Mouse (Mus musculus) testis, postnatal 14 days (tissue): ENCODE results near the gene Bola1.
"Not testable (repeated sequence)": the region's sequence is repeated elsewhere in the genome, so short reads cannot be mapped to it uniquely, and the experiment has no call there.

Source experiments
- DNase-seq: peaks from one replicate; pipeline ENCODE4 v3.0.0; 2021; ENCODE audit warnings: low spot score

Gene Bola1

DNA sequence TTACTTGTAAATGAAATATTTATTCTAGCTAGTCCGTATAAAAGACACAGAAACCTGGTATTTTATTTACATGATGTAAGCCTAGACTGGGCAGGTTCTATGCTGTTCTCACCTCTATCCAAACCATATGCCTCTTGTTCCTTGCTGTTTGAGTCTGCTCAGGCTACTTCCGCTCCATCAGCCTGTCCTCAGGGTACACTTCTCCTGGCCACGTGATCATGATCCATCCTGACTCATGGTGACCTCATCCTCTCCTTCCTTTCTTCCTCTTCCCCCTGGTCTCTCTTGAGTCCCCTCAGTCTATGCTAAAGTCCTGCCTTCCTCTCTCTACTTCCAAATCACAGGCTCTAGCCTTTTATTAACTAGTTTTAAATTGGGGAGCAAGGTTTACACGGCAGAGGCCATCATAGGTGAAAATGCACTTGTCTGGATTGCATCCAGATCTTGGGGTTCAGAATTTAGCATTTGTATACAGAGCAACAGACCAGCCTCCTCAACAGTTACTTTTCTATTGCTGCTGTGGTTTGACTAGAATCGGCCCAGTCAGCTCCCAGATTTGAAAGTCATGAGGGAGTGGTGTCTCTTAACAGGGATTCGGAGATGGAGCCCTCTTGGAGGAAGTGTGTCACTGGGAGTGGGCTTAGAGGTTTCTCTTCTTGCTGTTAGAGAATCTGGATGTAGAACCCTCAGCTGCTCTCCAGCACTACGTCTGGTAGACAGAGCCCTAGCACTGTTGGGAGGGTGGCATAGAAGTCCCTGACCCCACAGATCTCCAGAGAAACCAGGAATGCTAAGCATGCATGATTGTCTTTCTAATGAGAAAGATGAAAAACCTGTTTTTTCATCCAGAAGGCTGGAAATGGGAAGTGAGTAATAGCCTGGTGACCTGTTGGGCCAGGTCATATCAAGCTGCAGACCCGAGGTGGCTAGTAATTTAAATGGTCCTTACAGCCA lies 7.5 kb upstream of the Bola1 start:
- DNase-seq = no peak

DNA sequence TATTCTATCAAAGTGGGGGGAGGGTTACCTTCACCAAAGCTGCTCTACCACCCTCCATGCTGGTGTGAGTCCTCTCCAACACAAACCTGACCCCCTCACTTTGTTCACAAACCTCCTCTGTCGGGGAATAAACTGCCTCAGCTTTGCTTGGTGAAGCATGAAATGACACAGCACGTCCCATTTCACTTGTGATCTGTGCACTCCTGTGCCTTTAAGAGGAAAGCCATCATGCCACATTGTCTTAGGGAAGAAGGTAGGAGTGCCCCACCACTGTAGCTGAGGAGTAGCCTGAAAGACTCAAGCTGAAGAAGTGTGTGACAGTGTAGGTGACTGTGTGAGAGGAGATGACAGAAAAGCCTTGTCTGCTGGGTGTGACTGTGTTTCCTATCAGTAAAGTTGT lies 5.9 kb upstream of the Bola1 start:
- DNase-seq = no peak

DNA sequence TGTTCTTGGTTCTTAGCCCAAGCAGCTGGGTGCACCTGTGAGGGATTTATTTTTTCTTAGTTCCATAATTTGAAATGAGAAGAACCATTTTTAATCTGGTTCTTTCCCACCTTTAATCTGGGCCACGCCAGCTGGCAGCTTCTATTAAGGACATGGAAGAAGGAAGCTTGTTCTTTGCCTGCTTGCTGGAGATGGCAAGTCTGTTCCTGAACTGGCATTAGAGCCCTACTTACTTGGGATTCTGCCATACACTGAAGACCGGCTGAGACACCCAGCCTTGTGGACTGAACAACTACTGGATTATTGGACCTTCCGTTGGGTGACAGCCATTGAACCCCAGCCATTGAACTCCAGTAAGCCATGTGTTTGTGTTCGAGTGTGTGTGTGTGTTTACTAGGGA lies 3.3 kb upstream of the Bola1 start:
- no peak for DNase-seq

DNA sequence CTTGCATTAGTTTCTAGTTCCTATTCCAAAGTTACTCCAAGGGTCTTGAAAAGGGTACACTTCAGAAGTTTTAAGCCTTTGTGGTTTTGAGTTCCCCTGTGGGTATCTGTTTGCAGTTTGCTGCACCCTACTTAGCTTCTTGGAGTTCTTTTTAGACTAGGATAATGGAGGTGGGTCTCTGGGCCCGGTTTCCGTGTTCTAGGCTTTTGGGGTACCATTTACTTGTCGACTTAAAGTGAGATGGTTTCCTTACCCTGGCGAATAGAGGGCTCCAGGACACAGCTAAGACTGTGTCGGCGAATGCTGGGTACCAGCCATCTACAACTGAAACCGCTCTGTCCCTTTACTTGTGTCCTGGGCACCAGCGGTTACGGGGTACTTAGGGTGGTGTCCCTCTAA lies 2.1 kb upstream of the Bola1 start:
- no peak for DNase-seq

DNA sequence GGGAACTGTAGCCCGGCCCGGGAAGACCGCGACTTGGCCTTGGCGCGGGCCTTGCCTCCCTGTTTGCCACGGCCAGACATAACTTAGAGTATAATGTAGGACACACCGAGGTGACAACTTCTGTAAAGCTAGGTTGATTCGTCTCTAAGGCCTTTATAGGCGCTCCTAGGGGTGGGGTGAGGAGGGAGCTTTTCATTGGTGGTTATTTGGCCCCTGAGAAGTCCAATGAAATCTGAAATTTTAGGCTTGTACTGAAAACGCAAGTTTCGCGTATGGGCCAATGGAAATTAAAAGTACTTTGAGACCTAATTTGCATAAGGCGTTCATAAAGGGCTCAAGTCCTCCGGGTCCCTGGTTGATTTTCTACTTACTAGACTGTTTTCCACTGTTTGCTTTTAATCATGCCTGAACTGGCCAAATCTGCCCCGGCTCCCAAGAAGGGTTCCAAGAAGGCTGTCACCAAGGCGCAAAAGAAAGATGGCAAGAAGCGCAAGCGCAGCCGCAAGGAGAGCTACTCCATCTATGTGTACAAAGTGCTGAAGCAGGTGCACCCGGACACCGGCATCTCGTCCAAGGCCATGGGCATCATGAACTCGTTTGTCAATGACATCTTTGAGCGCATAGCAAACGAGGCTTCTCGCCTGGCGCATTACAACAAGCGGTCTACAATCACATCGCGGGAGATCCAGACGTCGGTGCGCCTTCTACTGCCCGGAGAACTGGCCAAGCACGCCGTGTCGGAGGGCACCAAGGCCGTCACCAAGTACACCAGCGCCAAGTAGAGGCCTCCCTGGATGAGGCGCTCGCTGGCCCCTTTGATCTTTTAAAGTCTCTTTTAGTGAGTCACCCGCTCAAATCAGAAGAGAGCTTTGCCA lies 1.5 kb upstream of the Bola1 start, which contains the start of the genes Hist2h2ac and Hist2h2be:
Hist2h2ac (minus strand) TSS at position 116 of the 875 bp plus-strand sequence.
Hist2h2be (plus strand) TSS at position 355 of the 875 bp plus-strand sequence.
- peak; percentile 80 for DNase-seq

DNA sequence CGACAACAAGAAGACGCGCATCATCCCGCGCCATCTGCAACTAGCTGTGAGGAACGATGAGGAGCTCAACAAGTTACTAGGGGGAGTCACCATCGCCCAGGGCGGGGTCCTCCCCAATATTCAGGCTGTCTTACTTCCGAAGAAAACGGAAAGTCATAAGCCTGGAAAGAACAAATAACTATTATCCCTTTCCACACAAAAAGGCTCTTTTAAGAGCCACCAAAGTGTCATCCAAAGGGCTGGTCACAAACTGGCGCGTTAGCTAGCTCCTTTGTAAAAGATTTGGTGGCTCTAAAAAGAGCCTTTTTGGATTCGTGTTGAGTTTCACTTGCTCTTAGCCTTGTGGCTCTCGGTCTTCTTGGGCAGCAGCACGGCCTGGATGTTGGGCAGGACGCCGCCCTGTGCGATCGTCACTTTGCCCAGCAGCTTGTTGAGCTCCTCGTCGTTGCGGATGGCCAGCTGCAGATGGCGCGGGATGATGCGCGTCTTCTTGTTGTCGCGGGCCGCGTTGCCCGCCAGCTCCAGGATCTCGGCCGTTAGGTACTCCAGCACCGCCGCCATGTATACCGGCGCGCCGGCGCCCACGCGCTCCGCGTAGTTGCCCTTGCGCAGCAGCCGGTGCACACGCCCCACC lies 739 bp upstream of the Bola1 start:
- DNase-seq = not testable (repeated sequence)

DNA sequence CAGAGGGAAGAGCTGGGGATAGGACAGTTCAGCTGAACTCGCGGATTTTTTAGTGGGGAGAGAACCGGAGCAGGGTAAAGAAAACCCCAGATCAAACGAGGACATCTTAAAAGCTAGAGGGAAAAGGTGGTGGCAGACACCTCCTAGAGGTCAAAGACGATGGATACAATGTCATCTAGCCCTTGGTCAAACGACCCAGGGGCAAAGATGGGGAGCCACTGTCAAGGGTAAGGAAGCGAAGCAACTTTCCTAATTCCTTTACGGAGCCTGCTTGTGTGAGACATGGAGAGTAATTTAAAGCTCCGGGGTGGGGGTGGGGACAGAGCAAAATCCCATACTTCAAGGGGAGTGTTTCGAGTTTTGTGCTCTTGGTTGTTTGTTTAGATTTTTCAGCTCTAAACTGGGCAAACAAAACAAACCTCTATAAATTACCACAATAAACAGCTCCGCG lies 293 bp downstream of the Bola1 start:
- DNase-seq = no peak

DNA sequence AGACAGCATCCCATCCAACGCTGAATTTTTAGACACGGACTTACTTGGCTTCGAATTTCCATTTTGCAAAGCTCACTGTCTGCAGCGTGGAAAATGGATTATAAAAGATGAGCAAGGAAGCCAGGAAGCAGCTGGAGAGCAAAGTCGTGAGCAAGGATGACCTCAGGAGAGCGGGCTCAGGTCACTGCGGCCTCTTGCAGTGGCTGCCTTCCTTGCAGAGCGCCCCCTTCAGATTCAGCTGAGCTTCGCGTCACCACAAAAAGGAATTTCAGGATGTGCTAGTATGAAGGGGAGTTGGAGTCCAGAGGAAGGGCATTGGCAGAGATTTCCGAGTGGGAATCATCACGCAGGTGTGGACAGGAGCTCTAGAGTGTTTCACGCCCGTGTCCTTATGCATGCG lies 10.3 kb downstream of the Bola1 start:
- no peak for DNase-seq

DNA sequence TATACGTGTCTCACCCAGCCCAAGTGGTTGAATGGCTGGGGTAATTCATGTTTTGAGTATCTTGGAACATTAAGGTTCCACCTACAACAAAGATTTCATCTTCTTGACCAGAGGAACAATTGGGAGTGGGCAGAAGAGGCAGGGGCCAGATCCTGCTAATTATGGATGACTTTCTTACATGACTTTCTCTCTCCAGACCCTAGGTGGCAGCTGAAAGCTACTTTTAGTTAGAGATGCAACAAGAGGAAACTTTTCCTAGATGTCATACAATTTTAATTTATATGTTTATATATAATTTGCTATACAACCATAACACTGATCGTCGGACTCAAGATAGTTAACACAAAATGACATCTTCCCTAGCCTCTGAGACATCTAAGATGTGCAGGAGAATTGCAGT lies 11.7 kb downstream of the Bola1 start:
- DNase-seq = no peak

DNA sequence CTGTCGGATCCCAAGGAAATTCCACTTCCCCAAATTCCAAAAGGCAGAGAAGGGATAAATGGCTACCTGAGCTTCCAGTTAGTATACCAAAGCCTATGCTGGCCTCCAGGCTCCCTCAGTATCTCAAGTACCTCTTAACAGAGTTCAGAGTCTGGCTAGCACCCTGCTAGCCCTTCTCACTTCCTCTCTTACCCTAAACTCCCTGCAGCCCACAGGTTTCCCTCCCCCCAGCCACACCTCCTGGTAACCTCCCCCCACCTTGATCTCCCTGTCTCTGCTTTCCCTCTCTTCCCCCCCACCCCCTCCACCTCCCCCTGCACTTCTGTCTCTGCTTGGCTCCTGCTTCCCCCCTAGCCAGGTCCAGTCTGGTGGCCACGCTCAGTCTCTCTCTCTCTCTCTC lies 19.8 kb downstream of the Bola1 start:
- no peak for DNase-seq

DNA sequence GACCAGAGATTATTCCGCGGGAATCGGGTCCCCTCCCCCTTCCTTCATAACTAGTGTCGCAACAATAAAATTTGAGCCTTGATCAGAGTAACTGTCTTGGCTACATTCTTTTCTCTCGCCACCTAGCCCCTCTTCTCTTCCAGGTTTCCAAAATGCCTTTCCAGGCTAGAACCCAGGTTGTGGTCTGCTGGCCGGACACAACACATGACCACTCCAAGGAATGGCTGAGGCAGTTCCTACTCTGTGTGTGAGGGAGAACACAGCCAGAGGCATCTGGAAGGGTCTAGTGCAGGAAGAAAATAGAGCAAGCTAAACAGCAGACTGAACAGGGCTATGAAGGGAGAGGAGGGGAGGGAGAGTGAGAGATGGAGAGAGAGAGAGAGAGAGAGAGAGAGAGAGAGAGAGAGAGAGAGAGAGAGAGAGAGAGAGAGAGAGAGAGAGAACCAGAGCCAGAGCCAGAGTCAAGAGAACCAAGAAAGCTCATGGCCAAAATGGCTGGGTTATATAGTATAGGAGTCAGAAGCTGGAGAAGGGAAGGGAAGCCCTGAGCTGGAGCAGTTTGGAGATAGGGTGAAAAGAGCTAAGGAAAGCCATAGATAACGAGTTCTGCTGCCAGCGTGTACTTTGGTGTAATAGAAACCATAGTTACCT lies 20.8 kb downstream of the Bola1 start:
- not testable (repeated sequence) for DNase-seq

DNA sequence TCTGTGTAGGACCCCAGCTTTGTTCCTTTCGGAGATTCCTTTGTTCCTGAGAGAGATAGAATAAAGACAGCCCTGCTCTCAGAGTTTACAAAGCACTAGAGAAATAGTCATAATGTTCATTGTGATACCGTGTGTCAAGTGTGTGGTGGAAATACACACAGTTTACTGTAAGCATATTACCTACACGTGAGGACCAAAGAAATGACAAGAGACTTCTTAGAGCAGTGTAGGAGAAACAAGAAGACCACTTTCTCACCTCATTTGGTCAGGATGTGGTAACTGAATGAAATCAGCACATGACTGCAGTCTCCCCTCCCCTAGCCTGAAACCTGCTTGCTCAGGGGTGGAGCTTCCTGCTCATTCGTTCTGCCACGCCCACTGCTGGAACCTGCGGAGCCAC lies 21.3 kb downstream of the Bola1 start:
- no peak for DNase-seq

DNA sequence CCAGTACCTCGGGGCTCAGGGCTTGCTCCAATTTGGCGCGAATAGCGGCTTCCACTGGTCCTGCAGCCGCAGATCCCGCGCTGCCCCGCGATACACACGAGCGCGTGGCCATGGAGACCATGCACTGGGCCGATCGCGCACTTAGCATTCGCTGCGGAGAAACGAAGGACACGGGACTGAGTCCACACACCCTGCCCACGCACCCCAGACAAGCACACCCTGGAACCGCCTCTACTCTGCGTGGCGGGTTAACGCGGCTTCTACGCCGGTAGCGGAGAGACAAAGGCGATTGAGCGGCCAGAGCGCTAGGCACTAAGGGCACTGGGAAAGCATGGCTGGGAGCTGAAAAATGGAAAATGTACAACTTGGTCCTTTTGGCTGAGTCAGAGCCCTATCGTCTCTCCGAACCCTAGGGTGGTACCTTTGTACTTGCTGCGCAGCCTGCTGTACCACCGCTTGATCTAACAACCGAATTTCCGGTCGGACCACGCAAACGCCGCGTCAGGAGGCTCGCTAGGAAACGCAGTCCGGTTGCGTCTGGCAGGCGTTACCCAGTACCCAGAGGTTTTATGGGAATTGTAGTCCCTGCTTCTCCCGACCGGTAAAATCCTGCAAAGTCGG lies 22.3 kb downstream of the Bola1 start:
- peak; percentile 87 for DNase-seq

DNA sequence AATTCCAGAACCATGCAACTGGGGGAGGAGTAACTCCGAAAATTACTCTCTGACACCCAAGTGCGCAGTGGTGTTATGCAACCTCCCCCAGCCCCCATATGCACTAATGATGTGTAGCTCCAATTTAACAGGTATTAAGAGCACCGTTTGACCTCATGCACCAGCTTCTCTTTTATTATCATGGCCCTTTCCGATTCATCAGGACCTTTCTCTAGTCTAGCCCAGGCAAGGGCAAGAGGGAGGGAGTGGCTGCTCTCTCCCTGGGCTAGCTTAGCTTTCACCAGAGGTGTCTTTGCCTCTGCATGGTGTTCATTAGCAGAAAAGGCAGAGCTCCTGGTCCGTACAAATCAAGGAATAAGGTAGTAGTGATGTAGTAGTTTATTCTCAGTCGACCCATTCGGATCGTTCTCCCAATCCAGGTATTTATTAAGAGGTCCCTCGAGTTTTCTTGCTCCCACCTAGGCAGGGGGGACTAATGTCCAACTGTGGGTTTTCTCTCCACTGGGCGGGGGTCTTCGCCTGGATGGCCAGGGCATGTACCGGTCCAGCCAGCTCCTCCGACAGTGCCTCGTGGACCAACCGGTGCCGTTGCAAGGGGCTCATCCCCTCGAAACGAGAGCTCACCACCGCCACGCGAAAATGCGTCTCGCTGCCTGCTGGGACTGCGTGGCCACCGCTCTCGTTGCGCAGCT lies 22.9 kb downstream of the Bola1 start:
- no peak for DNase-seq

DNA sequence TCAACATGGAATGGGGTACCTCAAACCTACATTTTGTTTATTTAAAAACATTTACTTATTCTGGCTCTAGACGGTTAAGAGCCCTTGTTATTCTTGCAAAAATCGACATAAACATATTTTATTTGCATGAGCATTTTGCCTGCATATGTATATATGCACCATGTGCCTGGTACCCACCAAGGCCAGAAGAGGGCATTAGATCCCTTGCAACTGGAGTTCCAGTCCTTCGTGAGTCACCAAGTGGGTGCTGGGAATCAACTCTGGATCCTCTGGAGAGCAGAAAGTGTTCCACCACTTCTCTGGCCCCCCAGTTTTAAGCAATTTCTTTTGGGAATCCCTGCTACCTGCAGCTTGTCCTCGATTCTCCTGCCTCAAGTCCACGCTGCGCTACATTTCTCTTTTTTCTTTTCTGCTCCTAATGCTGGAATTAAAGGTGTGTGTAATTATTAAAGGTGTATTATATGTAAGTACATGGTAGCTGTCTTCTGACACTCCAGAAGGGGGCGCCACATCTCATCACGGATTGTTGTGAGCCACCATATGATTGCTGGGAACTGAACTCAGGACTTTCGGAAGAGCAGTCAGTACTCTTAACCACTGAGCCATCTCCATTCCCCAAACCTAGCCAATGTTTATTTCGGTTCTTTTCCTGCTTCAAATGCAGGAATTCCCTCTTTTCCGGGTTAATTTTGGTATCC lies 23.7 kb downstream of the Bola1 start:
- DNase-seq = no peak

DNA sequence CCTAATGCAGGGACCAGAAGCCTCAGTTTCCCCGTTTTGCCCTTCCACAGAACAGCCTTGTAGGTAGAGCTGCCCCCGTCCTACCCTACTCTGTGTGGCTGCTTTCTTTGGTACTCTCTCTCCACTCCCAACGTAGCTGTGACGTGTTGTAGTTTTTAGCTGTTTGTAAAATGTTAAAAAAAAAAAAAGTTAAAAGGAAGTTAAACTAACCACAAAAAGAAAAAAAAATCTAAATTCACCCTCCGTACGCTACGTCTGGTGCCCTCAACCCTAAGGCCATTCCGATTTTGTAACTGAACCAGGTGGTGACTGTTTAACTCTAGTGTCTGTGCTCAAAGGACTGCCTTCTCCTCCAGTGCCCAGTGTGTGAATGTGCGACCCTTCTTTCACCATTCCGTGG lies 24.5 kb downstream of the Bola1 start:
- DNase-seq = no peak

DNA sequence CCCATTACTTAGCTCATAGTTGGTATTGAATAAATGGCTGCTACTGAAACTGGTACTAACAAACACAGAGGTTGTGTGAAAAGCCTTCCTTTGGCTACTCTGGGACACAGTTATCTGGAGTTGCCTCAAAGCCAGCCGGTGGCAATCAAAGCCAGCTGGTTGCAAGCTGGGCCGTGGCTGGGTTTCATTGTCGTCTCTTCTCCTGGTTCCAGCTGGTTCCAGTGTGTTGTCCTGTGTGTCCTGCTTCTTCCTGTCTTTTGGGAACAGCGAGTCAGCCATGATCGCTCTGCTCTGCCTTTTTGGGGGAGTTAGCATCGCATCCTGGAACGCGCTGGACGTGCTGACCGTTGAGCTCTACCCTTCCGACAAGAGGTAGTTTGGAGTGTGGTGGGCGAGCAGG lies 26.5 kb downstream of the Bola1 start:
- DNase-seq = no peak

DNA sequence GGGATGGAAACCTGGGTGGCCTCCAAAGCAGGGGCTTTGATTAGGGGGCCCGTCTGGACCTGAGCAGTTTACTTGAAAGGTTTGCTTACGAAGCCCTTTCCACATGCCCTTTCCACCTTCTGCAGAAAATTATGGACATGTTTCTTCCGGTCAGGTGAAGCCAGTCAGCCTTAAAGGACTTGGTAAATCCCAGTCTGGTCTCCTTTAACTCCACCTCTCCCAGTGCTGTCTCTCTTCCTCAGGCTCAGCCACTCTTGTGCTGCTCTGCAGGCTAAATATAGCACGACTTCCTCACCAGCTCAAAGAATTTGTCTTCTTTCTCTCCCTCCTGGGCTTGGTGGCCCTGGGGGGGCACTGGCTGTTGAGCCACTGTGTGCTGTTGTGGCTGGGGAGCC lies 37.1 kb downstream of the Bola1 start:
- no peak for DNase-seq

DNA sequence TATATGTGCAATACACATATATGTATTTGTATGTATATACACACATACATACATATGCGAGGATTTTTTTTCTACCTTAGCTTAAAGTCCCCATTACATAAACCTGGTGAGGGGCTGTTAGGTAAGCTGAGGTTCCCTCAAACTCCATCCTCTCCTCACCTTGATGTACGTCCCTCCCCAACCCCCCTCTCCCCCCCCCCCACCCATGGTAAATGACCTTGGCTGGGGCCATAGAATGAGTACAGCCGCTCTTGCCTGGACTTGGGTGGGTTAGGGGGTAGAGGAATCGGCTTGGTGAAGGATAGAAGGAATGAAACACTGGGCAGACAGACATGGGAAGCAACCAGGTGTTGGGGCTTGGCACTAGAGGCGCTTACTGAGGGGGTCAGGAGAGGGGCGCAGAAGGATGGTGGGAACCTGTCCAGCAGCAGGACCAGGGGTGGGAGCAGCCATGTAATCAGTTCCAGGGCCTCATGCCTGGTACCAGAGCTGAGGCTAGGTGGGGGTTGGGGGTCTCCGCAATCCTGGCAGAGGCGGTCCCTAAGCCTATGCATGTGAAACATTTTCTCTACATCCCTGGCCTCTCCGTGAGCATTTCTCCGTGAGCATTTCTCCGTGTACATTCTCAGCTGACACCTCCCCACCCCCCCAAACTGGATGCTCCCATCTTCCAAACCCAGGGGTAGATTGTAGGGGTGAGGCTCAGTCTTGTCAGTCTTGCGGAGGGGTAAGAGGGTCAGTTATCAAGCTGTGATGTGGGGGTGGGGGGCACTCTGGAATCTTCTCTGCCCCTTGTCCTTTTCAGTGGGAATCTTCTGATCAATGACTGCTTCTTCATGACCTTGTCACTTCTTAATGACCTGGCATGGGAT lies 37.8 kb downstream of the Bola1 start:
- DNase-seq = no peak
